Mouse (Mus musculus) kidney, postnatal 0 days (tissue): ENCODE measurements around the gene Vmn1r123. TPM values are rescaled to one million over a fixed set of nuclear protein-coding genes. Genes with fewer than 3 reads are reported as not detected.
"Not testable (repeated sequence)": the region's sequence is repeated elsewhere in the genome, so short reads cannot be mapped to it uniquely, and the experiment has no call there.

ENCODE experiments used
- ATAC-seq: fragments of 200-750 bp; cut with Nextera tagmentation; replicated peaks from 2 replicates; pipeline ENCODE4 v1.8.0; 2017; ENCODE audit warnings: low read depth, moderate number of reproducible peaks, moderate TSS enrichment, moderate library complexity; ENCODE audit not compliant: low FRiP score
- DNase-seq: peaks from one replicate; pipeline ENCODE4 v3.0.0-alpha.2; 2016; ENCODE audit warnings: low spot score
- H3K27ac ChIP-seq: fragments of 300-500 bp; sonication (generic); 2 replicates; pipeline ENCODE4 v1.5.1; 2014; ENCODE audit warnings: mild to moderate bottlenecking
- H3K27me3 ChIP-seq: fragments of 300-500 bp; sonication (generic); 2 replicates; pipeline ENCODE4 v1.6.1; 2014; ENCODE audit warnings: low read length, mixed read lengths; ENCODE audit not compliant: insufficient read depth
- H3K36me3 ChIP-seq: fragments of 300-500 bp; sonication (generic); 2 replicates; pipeline ENCODE4 v1.6.1; 2014; ENCODE audit warnings: low read length, mixed read lengths; ENCODE audit not compliant: insufficient read depth
- H3K4me1 ChIP-seq: fragments of 300-500 bp; sonication (generic); replicated peaks from 2 replicates; pipeline ENCODE4 v1.6.1; 2014; ENCODE audit warnings: antibody characterized with exemption, low read length, mixed read lengths; ENCODE audit not compliant: insufficient read depth
- H3K4me2 ChIP-seq: fragments of 300-500 bp; sonication (generic); 2 replicates; pipeline ENCODE4 v1.6.1; 2014; ENCODE audit warnings: mild to moderate bottlenecking, low read length, moderate library complexity, mixed read lengths
- H3K4me3 ChIP-seq: fragments of 300-500 bp; sonication (generic); replicated peaks from 2 replicates; pipeline ENCODE4 v1.5.1; 2014; ENCODE audit warnings: low read depth, low read length
- H3K9ac ChIP-seq: fragments of 300-500 bp; sonication (generic); 2 replicates; pipeline ENCODE4 v1.6.1; 2014; ENCODE audit warnings: low read depth, low read length
- H3K9me3 ChIP-seq: fragments of 300-500 bp; sonication (generic); replicated peaks from 2 replicates; pipeline ENCODE4 v1.6.1; 2016; ENCODE audit warnings: low read length, inconsistent platforms, mixed read lengths
- WGBS: fragments of 180-500 bp; shearing (Covaris S2); extraction: QIAGEN DNeasy Blood & Tissue Kit; methylation state at CpG from one replicate; pipeline ENCODE4 v1.1.7; 2014; 5-methylcytosine and 5-hydroxymethylcytosine counted together
- polyA plus RNA-seq: library from polyadenylated mRNA; unstranded; fragments of >200 nt; fragmentation: Nextera tagmentation; extraction: Ambion mirVana; gene quantifications from 2 replicates; pipeline ENCODE4 v1.2.1, GENCODE M21; 2015

The Vmn1r123 gene
- polyA plus RNA-seq, result not detected in 2 replicates

- not testable (repeated sequence) for DNase-seq, H3K9ac ChIP-seq, H3K4me2 ChIP-seq, H3K36me3 ChIP-seq, ATAC-seq, H3K4me3 ChIP-seq, H3K4me1 ChIP-seq, H3K9me3 ChIP-seq, H3K27me3 ChIP-seq, H3K27ac ChIP-seq
- WGBS, result 0% methylated on average over 1 of the region's 3 CpGs
Observed at GRCm38 (mm10) chr7:21161885-21162284, at the start of gene Vmn1r123. Gene Vmn1r123, plus strand, starts transcription at chr7:21162185.

GRCm38 (mm10) chr7:21134028-21134427 lies 28.0 kb upstream of the Vmn1r123 start, which contains the start of gene Vmn1r122:
Gene Vmn1r122, minus strand, starts transcription at chr7:21134128.
- not testable (repeated sequence) for H3K9me3 ChIP-seq, H3K4me2 ChIP-seq, DNase-seq, H3K4me1 ChIP-seq, H3K27ac ChIP-seq, H3K36me3 ChIP-seq, H3K27me3 ChIP-seq, H3K9ac ChIP-seq, ATAC-seq, H3K4me3 ChIP-seq
- WGBS, result 54% methylated on average over 2 of the region's 3 CpGs

- not testable (repeated sequence) for H3K9me3 ChIP-seq, H3K4me2 ChIP-seq, H3K27me3 ChIP-seq, DNase-seq, H3K4me1 ChIP-seq, ATAC-seq, H3K27ac ChIP-seq, H3K36me3 ChIP-seq, H3K4me3 ChIP-seq, H3K9ac ChIP-seq
- 33% methylated on average over 1 of the region's 2 CpGs for WGBS
Observed at GRCm38 (mm10) chr7:21190323-21190722, 28.3 kb downstream of the Vmn1r123 start, which contains the start of gene Gm5157. Gene Gm5157, minus strand, starts transcription at chr7:21190423.

Other genes starting within 250 kb of the Vmn1r123 start
- gene Vmn1r118, start 249.8 kb upstream of the Vmn1r123 start, polyA plus RNA-seq, result not detected in 2 replicates
- gene Vmn1r119, start 149.7 kb upstream of the Vmn1r123 start, polyA plus RNA-seq, result not detected in 2 replicates
- not detected in 2 replicates for gene Vmn1r120, start 108.4 kb upstream of the Vmn1r123 start, polyA plus RNA-seq
- gene Vmn1r121, start 63.7 kb upstream of the Vmn1r123 start, polyA plus RNA-seq, result not detected in 2 replicates
- not detected in 2 replicates for gene Vmn1r122, start 28.1 kb upstream of the Vmn1r123 start, polyA plus RNA-seq
- gene Gm5157, start 28.2 kb downstream of the Vmn1r123 start, polyA plus RNA-seq, result not detected in 2 replicates
- not detected in 2 replicates for gene Vmn1r124, start 98.4 kb downstream of the Vmn1r123 start, polyA plus RNA-seq
- not detected in 2 replicates for gene Vmn1r125, start 110.0 kb downstream of the Vmn1r123 start, polyA plus RNA-seq
- not detected in 2 replicates for gene Vmn1r126, start 139.3 kb downstream of the Vmn1r123 start, polyA plus RNA-seq
- not detected in 2 replicates for gene Vmn1r127, start 157.7 kb downstream of the Vmn1r123 start, polyA plus RNA-seq
- gene Vmn1r128, start 187.2 kb downstream of the Vmn1r123 start, polyA plus RNA-seq, result not detected in 2 replicates
- gene Vmn1r129, start 199.1 kb downstream of the Vmn1r123 start, polyA plus RNA-seq, result not detected in 2 replicates